Mouse (Mus musculus) hindbrain, embryonic 12.5 days (tissue): ENCODE results near the gene Dhx32. TPM values are rescaled to one million over a fixed set of nuclear protein-coding genes. Genes with fewer than 3 reads are reported as not detected.

Source experiments
- ATAC-seq: fragments of 200-750 bp; cut with Nextera tagmentation; 2 replicates; pipeline ENCODE4 v1.8.0; 2017; ENCODE audit warnings: moderate TSS enrichment; ENCODE audit not compliant: low FRiP score
- H3K27ac ChIP-seq: fragments of 300-500 bp; sonication (generic); 2 replicates; pipeline ENCODE4 v1.5.1; 2016; ENCODE audit warnings: mild to moderate bottlenecking
- H3K27me3 ChIP-seq: fragments of 300-500 bp; sonication (generic); 2 replicates; pipeline ENCODE4 v1.6.1; 2016; ENCODE audit warnings: mild to moderate bottlenecking
- H3K36me3 ChIP-seq: fragments of 300-500 bp; sonication (generic); 2 replicates; pipeline ENCODE4 v1.6.1; 2016; ENCODE audit warnings: mild to moderate bottlenecking
- H3K4me1 ChIP-seq: fragments of 300-500 bp; sonication (generic); 2 replicates; pipeline ENCODE4 v1.6.1; 2016
- H3K4me2 ChIP-seq: fragments of 300-500 bp; sonication (generic); replicated peaks from 2 replicates; pipeline ENCODE4 v1.6.1; 2016; ENCODE audit warnings: mild to moderate bottlenecking
- H3K4me3 ChIP-seq: fragments of 300-500 bp; sonication (generic); 2 replicates; pipeline ENCODE4 v1.5.1; 2016; ENCODE audit warnings: mild to moderate bottlenecking
- H3K9ac ChIP-seq: fragments of 300-500 bp; sonication (generic); 2 replicates; pipeline ENCODE4 v1.6.1; 2016; ENCODE audit warnings: mild to moderate bottlenecking, moderate library complexity
- H3K9me3 ChIP-seq: fragments of 300-500 bp; sonication (generic); replicated peaks from 2 replicates; pipeline ENCODE4 v1.6.1; 2016; ENCODE audit warnings: mild to moderate bottlenecking
- WGBS: fragments of 180-500 bp; shearing (Covaris S2); methylation state at CpG from one replicate; pipeline ENCODE4 v1.1.7; 2016; 5-methylcytosine and 5-hydroxymethylcytosine counted together
- polyA plus RNA-seq: library from polyadenylated mRNA; unstranded; fragments of >200 nt; fragmentation: Nextera tagmentation; extraction: Ambion mirVana; gene quantifications from 2 replicates; pipeline ENCODE4 v1.2.1, GENCODE M21; 2016

The Dhx32 gene
- 33.0 and 34.5 TPM in 2 replicates for polyA plus RNA-seq

DNA sequence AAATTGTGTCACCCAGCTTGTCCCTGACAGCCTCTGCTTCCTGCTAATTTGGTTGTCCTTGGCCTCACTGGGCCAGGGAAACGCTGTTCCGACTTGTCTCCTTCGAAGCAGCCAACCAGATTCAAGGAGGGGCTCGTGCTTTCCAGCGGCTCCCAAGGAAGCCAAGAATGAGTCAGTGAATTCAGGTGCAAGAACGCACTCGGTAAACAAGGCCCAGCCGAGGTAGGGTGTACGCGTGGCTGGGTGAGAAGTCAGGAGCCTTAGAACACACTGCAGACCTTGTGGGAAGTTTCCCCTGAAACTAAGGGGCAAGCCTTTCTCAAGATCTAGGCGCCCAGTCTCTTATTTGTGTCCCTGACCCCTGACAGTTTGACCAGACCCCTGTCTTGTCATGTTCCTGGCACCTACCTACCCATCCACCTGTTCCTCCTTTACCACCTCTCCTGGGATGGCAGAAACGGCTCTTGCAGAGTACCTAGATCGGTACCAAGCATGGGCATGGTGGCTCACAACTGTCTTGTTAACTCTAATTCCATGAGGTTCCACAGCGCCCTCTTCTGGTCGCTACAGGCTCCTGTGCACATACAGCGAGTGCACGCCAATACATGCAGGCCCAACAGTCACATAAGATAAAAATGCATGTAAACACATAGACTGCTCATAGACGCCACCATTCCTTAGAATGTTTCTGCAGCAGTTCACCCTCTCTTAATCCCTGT lies at the start of gene Dhx32:
TSS of gene Dhx32 (minus strand) at position 10 of the 719 bp plus-strand sequence.
- Histone ChIP-seq H3K4me2 (no peak within 1 kb of the TSS), H3K36me3 (no peaks in the 10 kb centered on the region), H3K9ac (no peak within 1 kb of the TSS), H3K27ac (no peak within 1 kb of the TSS), H3K4me3 (no peak within 1 kb of the TSS), H3K9me3 (no peaks in the 10 kb centered on the region), H3K27me3 (peaks cover 5% of the 10 kb centered on the region; the same call in 1 of the 2 replicates), H3K4me1 (0 out of 2 replicates have a peak, but pooled peaks cover 4% of the 10 kb centered on the region)
- no peak for ATAC-seq
- 23% methylated on average over 18 of the region's 18 CpGs for WGBS

GRCm38 (mm10) chr7:133829579-133829978 lies 47.1 kb upstream of the Dhx32 start:
- no peak for ATAC-seq
- WGBS = 82% methylated on average over 7 of the region's 7 CpGs
- Histone ChIP-seq H3K36me3 (no peaks in the 10 kb centered on the region), H3K9me3 (no peaks in the 10 kb centered on the region), H3K4me2 (no peak overlapping the region), H3K9ac (no peak overlapping the region), H3K27ac (no peak overlapping the region), H3K4me3 (no peak overlapping the region), H3K4me1 (no peaks in the 10 kb centered on the region; the same call in 1 of the 2 replicates), H3K27me3 (no peaks in the 10 kb centered on the region)

DNA sequence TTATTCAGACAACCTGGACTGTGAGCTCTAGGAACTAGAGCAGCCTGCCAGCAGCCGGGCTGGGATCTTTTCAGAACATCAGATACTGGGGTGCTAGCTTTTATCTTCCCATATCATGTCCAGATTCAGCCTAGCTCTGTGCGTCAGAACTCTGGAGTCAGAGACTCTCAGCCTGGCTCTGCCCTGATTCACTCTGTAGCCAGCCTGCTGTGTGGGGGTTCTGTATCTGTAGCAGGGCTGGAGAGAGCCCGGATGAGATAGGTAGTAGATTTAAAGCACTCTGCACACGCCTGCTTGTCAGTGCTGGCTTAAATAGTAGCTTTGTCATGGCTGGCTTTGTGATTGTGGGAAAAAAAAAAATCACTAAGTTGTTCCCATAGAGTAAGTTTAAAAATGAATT lies 46.0 kb upstream of the Dhx32 start:
- Histone ChIP-seq H3K9ac (no peak overlapping the region), H3K4me1 (no peaks in the 10 kb centered on the region; the same call in 1 of the 2 replicates), H3K27me3 (no peaks in the 10 kb centered on the region), H3K27ac (no peak overlapping the region), H3K9me3 (no peaks in the 10 kb centered on the region), H3K4me2 (no peak overlapping the region), H3K36me3 (no peaks in the 10 kb centered on the region), H3K4me3 (no peak overlapping the region)
- 64% methylated on average over 4 of the region's 4 CpGs for WGBS
- no peak for ATAC-seq

DNA sequence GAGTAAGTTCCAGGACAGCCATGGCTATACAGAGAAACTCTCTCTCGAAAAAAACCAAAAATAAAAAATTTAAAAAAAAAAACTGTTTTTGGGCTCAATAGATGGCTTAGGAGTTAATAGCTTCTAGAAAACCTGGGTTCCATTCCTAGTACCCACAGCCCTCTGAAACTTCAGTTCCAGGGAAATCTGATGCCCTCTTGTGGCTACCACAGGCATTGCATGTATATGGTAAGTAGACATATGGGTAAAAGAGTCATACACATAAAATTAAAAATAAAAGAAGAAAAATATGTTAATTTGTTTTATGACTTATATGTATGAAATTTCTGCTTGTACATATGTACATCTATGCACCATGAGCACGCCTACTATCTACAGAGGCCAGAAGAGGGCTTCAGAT lies 42.1 kb upstream of the Dhx32 start:
- no peak overlapping the region for H3K4me3 ChIP-seq
- no peak overlapping the region for H3K4me2 ChIP-seq
- no peak overlapping the region for H3K27ac ChIP-seq
- H3K9ac ChIP-seq = no peak overlapping the region
- 89% methylated on average over 2 of the region's 2 CpGs for WGBS
- H3K4me1 ChIP-seq = no peaks in the 10 kb centered on the region; the same call in 1 of the 2 replicates
- 0 out of 2 replicates have a peak, but pooled peaks cover 6% of the 10 kb centered on the region for H3K9me3 ChIP-seq
- ATAC-seq = no peak
- no peaks in the 10 kb centered on the region for H3K36me3 ChIP-seq
- no peaks in the 10 kb centered on the region for H3K27me3 ChIP-seq

DNA sequence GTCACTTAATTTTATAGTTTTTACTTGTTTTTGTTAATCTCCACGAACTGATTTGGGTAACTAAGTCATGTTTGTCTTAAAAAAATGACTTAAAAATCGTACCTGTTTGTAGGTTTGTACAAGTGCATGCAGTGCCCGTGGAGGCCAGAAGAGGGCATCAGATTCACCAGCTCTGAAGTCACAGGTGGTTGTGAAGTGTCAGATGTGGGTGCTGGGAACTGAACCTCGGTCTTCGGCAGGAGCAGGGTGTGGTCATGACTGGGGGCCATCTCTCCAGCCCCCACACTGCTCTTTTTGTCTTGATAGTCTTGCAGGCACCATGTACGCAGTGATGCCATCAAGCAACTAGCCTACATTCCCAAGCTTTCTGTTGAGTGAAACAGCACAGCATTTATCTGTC lies 41.2 kb upstream of the Dhx32 start:
- H3K4me2 ChIP-seq = no peak overlapping the region
- no peaks in the 10 kb centered on the region for H3K27me3 ChIP-seq
- H3K9ac ChIP-seq = no peak overlapping the region
- ATAC-seq = no peak
- H3K27ac ChIP-seq = no peak overlapping the region
- no peaks in the 10 kb centered on the region for H3K36me3 ChIP-seq
- H3K4me1 ChIP-seq = no peaks in the 10 kb centered on the region; the same call in 1 of the 2 replicates
- no peak overlapping the region for H3K4me3 ChIP-seq
- WGBS = 92% methylated on average over 6 of the region's 6 CpGs
- H3K9me3 ChIP-seq = 0 out of 2 replicates have a peak, but pooled peaks cover 6% of the 10 kb centered on the region

- no peaks in the 10 kb centered on the region for H3K36me3 ChIP-seq
- no peaks in the 10 kb centered on the region for H3K9me3 ChIP-seq
- no peaks in the 10 kb centered on the region for H3K27me3 ChIP-seq
- H3K27ac ChIP-seq = no peak overlapping the region
- no peak overlapping the region for H3K9ac ChIP-seq
- WGBS = 81% methylated on average over 4 of the region's 4 CpGs
- ATAC-seq = no peak
- no peak overlapping the region for H3K4me3 ChIP-seq
- H3K4me1 ChIP-seq = no peaks in the 10 kb centered on the region
- H3K4me2 ChIP-seq = no peak overlapping the region
These were observed 30.8 kb upstream of the Dhx32 start for GRCm38 (mm10) chr7:133813331-133813730.

GRCm38 (mm10) chr7:133812927-133813326 lies 30.4 kb upstream of the Dhx32 start:
- Histone ChIP-seq H3K9ac (no peak overlapping the region), H3K27ac (no peak overlapping the region), H3K27me3 (no peaks in the 10 kb centered on the region), H3K4me1 (no peaks in the 10 kb centered on the region), H3K9me3 (no peaks in the 10 kb centered on the region), H3K4me3 (no peak overlapping the region), H3K36me3 (no peaks in the 10 kb centered on the region), H3K4me2 (no peak overlapping the region)
- WGBS = 81% methylated on average over 7 of the region's 7 CpGs
- no peak for ATAC-seq

GRCm38 (mm10) chr7:133805614-133806175 lies 23.2 kb upstream of the Dhx32 start:
- no peaks in the 10 kb centered on the region for H3K9me3 ChIP-seq
- H3K4me3 ChIP-seq = no peak overlapping the region
- H3K9ac ChIP-seq = no peak overlapping the region
- no peaks in the 10 kb centered on the region for H3K4me1 ChIP-seq
- WGBS = 50% methylated on average over 7 of the region's 7 CpGs
- ATAC-seq = peak; percentile 48; the same call in 1 of the 2 replicates
- H3K27ac ChIP-seq = no peak overlapping the region
- H3K4me2 ChIP-seq = no peak overlapping the region
- H3K36me3 ChIP-seq = no peaks in the 10 kb centered on the region
- H3K27me3 ChIP-seq = no peaks in the 10 kb centered on the region

- no peaks in the 10 kb centered on the region for H3K4me1 ChIP-seq
- no peaks in the 10 kb centered on the region for H3K27me3 ChIP-seq
- no peak overlapping the region for H3K4me3 ChIP-seq
- no peaks in the 10 kb centered on the region for H3K9me3 ChIP-seq
- H3K36me3 ChIP-seq = no peaks in the 10 kb centered on the region
- 69% methylated on average over 6 of the region's 6 CpGs for WGBS
- no peak overlapping the region for H3K27ac ChIP-seq
- no peak overlapping the region for H3K4me2 ChIP-seq
- H3K9ac ChIP-seq = no peak overlapping the region
- no peak for ATAC-seq
These were observed 19.3 kb upstream of the Dhx32 start for GRCm38 (mm10) chr7:133801823-133802222.

DNA sequence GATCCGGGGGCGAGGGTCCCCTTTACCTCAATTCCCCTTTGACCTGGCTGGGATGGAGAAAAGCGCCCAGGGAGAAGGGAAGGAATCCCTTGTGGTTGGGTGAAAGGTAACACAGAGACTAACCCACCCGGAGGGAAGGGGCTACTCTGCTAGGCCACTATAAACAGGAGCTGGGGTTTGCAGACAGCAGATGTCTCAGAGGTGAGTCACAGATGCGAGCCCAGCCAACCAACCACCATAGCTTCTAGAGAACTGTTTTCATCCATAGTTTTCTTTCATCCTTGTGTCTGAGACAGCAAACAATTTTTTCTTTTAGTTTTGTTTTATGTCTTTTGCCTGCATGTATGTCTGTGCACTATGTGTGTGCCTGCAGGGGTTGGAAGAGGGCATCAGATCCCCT lies 17.4 kb upstream of the Dhx32 start:
- no peak overlapping the region for H3K9ac ChIP-seq
- no peaks in the 10 kb centered on the region for H3K36me3 ChIP-seq
- H3K27me3 ChIP-seq = no peaks in the 10 kb centered on the region
- no peak overlapping the region for H3K4me2 ChIP-seq
- H3K4me3 ChIP-seq = no peak overlapping the region
- H3K9me3 ChIP-seq = no peaks in the 10 kb centered on the region
- no peak for ATAC-seq
- H3K27ac ChIP-seq = no peak overlapping the region
- no peaks in the 10 kb centered on the region for H3K4me1 ChIP-seq
- 78% methylated on average over 5 of the region's 5 CpGs for WGBS

GRCm38 (mm10) chr7:133794720-133795119 lies 12.2 kb upstream of the Dhx32 start:
- no peak for ATAC-seq
- no peak overlapping the region for H3K9ac ChIP-seq

DNA sequence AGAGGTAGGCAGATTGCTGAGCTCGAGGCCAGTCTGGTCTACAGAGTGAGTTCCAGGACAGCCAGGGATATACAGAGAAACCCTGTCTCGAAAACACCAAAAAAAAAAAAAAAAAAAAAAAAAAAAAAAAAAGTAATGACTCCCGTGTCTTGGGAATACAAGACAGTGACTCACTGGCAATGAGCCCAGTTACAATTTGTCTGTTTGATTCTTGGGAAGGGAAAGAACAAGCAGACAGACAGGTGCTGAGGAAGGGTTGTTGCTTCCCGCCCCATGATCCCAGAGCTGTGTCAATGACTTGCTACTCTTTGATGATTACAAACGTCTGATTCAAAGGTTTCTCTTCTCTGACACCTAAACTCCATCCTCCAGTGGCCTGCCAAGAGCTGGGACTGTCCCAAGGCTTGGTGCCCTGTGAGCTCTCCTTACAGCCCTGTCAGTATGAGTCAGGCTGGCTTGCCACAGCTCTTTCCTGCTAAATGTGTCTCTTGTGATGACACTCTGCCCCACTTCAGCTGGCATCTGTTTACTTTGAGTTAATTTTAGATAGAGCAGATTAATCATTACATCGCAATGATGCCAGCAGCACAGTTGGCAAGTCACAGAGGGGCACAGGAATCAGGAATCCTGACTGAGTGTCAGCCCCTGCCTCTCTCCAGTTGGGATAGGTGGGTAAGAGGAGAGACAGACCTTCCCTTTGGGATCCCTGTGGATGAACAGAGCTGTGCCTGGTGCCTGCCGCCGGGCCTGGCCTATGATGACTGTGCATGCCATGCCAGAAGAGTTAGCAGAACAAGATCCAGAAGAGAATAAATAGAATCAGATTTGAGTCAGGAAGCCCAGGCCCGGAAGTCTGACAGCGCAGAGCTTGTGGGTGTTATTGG lies 11.0 kb upstream of the Dhx32 start:
- Histone ChIP-seq H3K9me3 (no peaks in the 10 kb centered on the region), H3K36me3 (no peaks in the 10 kb centered on the region), H3K9ac (no peak overlapping the region), H3K4me3 (no peak overlapping the region), H3K27me3 (no peaks in the 10 kb centered on the region), H3K27ac (no peak overlapping the region), H3K4me1 (no peaks in the 10 kb centered on the region), H3K4me2 (no peak overlapping the region)
- WGBS = 75% methylated on average over 10 of the region's 10 CpGs
- ATAC-seq = no peak

More at GRCm38 (mm10) chr7:133794720-133795119, 12.2 kb upstream of the Dhx32 start:
- H3K9me3 ChIP-seq = no peaks in the 10 kb centered on the region
- H3K27me3 ChIP-seq = no peaks in the 10 kb centered on the region
- no peak overlapping the region for H3K4me2 ChIP-seq
- no peak overlapping the region for H3K27ac ChIP-seq
- no peak overlapping the region for H3K4me3 ChIP-seq
- no peaks in the 10 kb centered on the region for H3K4me1 ChIP-seq
- H3K36me3 ChIP-seq = no peaks in the 10 kb centered on the region
- WGBS = 94% methylated on average over 2 of the region's 2 CpGs
